Mouse (Mus musculus): ENCODE results near the gene Zfp72.

Gene Zfp72

DNA sequence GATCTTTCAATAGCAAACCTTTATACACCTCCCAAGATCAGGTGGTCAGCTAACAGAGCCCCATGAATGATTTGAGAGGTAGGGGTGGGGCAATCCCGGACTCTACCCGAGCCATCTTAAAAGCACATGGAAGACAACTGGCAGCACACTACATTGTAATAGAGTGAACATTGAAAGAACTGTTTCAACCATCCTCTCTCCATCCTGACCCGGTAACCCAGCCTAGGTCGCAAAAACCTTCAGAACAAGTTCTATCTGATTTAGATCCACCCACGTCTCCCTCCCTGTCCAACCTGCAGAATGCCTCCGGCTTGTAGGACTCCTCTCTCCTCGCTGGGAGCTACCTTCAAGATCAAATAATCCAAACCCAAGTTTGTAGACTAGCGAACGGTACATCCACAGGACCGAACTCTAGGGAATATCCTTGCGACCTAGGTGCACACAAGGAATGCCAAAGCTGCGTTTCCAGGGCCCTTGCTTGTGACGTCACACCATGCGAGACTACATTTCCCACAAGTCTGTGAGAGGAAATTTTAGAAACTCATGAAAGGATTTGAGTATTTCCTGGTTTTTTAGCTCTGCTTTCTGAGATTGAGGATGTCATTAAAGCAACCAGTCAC lies at the start of gene Zfp72:
TSS of gene Zfp72 (minus strand) at position 466 of the 620 bp plus-strand sequence.
- DNase-seq (ENCODE audit: low read depth): peak; percentile 37

DNA sequence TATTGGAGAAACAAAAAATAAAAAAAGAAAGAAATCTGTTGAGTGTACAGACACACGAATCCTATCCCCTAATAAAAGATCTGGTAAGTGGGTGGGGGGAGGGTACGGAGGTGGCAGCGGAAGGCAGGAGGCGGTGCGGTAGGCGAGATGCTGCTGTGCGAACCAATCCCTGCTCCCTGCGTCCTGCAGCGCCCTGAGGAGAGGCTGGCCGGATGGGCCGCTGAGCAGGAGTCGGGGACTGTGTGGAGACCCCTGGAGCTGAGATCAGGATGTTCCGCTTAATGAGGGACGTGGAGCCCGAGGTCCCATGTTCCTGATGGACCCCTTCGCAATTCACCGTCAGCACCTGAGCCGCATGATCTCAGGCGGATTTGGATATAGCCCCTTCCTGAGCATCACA lies 49.3 kb upstream of the Zfp72 start:
- DNase-seq (ENCODE audit: low read depth): no peak

DNA sequence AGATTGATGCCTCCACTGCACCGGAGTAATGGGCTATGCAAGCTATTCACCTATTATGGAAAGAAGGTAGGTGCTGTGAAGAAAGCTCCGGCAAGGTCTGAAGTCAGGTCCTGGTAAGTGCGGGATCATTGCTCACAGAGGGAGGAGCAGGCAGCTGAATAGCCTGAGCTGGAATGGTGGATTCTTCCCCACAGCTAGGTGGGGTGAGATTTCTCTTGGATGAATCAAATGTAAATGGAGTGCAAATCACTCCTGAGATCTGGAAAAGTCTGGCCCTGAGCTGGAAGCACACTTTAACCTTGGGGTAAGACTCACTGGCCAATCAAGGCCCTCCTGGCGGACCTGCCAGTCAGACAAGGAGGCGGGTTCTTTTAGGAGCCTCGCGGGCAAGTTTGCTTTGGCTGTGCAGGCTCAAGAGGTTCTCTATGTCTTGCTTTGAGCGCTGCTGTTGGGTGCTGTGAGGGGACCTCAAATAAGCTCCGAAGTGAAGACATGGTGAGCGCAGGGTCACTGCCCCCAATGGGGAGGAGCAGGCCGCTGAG lies 8.7 kb upstream of the Zfp72 start, which contains the start of gene Ftl1-ps1:
TSS of gene Ftl1-ps1 (plus strand) at position 397 of the 542 bp plus-strand sequence.
- no peak for DNase-seq (ENCODE audit: low read depth)

DNA sequence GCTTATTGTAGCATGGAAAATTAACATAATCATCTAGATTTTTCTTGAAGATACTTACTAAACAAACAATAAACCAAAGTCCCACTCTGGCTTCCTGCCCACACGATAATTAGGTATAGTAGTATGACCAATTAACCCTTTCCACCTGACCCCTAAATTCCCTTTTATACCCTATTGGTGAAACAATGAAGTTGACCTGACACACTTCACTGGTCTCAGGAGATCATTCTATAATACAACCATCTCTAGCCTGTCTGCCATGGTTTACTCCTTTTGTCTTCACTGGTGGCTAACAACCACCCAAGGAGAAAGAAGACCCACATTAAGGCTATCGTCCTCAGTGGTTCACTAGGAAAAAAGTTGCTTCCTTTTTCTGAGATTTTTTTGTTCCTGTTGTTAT lies 520 bp upstream of the Zfp72 start:
- no peak for DNase-seq (ENCODE audit: low read depth)

DNA sequence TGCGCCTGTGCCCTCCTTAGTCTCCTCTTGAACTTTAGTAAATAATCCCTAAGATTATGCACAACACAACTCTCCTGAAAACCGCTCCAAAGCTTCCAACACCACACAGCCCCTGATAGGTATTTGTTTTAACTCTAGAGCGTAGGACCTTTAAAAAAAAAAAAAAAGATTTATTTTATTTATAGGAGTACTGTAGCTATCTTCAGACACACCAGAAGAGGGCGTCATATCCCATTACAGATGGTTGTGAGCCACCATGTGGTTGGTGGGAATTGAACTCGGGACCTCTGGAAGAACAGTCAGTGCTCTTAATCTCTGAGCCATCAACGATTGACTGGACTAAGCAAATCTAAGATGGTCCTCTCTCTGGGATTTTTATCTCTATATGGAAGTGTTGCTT lies 906 bp downstream of the Zfp72 start:
- no peak for DNase-seq (ENCODE audit: low read depth)

DNA sequence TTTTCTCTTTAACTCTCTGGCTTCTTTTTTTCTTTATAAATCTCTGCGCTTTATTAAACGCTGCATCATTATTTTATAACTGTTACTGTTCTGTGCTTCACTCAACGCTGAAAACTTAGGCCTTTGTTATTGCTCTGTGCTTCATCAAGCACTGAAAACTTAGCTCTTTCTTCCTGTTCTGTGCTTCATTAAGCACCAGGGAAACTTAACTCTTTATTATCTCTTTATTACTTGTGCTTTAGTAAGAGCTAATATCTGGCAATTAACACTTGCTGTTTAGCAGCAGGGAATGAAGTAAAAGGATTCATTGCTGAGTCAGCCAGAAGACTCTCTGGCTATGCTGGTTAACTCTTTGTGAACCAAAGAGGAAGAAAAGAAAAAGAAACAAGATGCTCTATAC lies 8.3 kb downstream of the Zfp72 start:
- DNase-seq (ENCODE audit: low read depth): no peak

DNA sequence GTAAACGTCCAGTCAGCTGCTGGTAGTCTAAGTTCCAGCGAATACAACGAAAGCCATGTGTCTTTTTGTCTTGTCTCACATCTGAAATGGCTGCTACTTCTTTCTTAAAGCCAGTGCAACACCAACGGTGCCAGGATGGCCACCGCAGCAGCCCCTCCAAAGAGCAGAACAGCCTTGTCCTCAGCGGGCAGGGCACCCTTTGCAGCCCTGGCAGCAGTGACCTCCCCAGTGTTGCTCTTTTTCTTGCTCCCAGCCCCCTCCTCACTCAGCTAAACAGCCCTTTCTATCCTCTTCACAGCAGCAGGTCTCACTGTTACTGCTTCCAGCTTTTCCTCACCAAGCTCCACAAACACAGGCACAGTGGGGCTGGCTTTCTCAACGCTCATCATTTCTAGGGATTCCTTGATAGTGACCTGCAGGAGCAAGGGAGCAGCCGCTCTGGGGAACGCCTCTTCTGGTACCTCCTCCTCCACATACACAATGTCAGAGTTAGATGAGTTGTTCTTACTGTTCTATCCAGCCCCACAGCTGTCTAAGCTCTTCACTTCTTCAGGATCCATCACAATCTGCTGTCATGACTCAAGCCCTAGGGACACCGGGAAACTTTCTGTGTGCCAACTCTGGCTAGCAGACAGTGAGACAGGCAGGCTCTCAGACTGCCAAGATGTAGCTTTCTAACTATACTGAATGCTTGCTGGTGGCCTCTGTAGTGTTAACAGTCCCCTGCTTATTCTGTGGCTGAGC lies 8.9 kb downstream of the Zfp72 start:
- DNase-seq (ENCODE audit: low read depth): no peak

DNA sequence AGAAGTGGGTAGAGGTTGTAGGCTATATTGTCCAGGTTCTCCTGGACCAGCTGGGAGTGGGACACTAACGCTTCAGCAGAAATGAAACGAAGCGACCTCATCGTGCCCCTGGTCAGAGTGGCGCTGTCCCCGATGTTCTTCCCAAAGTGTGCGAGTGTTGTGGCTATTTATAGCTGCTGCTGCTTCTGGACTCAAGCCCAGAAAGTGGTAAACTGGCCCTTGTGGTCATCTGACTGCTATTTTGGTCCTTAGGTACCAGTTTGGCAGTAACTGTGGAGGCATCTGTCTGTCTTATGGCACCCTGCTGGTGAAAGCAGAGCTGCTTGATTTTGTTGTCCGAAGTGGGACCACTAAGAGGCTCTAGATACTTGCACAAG lies 26.8 kb downstream of the Zfp72 start, which contains the start of gene Lrrc14b:
TSS of gene Lrrc14b (minus strand) at position 147 of the 377 bp plus-strand sequence.
- DNase-seq (ENCODE audit: low read depth): no peak

DNA sequence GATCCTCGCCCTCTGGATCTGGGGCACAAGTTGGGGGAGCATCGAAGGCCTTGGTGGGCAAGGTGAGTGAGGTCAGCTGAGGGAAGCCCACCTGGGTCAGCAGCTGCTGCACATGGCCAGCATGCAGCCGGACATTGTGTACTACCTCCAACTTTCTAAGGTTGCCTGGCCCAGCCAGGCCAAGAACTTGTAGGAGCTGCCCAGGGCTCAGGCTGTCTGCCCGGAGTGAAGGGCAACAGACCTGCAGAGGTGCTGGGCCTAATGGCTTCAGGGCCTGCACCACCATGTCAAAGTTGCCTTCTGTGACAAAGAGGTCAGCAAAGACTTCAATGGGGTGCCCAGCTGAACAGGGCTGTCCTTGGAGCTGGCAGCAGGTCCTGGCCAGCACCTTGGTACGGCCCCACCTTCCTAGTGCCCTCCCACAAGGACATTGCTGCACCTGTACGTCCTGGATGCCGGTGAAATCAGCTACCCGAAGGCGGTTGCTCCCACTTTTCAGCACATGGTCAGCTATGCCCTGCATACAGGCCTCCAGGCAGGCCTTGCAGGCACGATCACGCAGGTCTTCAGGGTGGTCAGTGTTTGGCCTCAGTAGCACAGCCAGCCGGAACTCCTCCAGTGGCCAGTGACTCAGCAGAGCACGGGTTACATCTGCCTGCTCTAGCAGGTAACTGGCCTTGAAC lies 27.3 kb downstream of the Zfp72 start:
- DNase-seq (ENCODE audit: low read depth): no peak

DNA sequence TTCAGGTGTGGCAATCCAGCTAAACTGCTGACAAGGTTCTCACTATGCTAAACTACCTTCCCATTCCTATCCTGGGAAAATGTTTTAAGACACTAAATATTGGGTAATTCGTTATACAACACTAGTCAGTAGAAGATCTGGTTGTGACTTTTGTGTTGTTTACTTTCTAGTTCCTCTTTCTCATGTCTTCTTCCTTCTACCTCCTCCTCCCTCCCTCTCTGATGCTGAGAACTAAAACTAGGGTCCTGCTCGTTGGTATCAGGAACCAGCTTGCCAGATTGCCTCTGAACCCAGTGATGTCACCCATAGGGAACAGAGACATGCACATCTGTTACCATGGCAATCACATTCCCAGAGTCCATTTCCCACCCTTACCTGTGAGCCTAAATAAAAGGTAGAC lies 28.4 kb downstream of the Zfp72 start:
- DNase-seq (ENCODE audit: low read depth): no peak

DNA sequence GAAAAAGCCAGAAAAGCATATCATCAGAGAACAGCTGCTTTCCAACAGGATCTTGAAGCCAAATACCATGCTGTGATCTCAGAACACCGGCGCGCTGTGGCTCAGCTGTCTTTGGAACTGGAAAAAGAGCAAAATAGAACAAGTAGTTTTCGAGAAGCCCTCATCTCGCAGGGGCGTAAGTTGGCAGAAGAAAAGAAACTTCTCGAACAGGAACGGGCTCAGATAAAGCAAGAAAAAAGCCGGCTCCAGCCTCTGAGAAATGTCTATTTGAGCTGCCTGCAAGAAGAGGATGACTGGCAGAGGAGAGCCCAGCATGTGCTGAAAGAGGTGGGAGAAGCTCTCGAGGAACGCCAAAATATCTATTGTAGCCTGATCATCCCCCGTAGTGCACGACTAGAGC lies 34.1 kb downstream of the Zfp72 start:
- DNase-seq (ENCODE audit: low read depth): no peak

DNA sequence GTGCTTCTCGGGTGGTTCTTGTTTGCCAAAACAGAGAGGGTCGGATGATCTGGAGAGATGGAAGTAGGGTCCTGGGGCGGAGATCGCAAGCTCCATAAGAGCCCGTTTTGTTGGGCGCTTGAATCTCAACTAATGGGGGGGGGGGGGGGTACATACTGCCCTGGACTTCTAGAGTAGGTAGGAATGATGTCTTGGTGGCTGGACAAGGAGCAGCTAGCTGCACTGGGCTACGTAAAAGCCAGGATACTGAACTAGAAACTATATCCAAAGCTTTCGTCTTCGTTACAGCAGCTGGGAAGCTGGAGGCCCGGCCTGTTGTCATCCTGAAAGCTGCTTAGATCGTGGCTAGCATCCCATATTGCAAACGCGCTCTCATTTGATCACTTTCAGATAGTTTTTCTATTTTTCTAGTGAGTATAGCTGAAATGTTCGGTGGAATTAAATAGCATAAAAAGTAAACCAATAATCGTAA lies 40.2 kb downstream of the Zfp72 start:
- DNase-seq (ENCODE audit: low read depth): peak; percentile 29

DNA sequence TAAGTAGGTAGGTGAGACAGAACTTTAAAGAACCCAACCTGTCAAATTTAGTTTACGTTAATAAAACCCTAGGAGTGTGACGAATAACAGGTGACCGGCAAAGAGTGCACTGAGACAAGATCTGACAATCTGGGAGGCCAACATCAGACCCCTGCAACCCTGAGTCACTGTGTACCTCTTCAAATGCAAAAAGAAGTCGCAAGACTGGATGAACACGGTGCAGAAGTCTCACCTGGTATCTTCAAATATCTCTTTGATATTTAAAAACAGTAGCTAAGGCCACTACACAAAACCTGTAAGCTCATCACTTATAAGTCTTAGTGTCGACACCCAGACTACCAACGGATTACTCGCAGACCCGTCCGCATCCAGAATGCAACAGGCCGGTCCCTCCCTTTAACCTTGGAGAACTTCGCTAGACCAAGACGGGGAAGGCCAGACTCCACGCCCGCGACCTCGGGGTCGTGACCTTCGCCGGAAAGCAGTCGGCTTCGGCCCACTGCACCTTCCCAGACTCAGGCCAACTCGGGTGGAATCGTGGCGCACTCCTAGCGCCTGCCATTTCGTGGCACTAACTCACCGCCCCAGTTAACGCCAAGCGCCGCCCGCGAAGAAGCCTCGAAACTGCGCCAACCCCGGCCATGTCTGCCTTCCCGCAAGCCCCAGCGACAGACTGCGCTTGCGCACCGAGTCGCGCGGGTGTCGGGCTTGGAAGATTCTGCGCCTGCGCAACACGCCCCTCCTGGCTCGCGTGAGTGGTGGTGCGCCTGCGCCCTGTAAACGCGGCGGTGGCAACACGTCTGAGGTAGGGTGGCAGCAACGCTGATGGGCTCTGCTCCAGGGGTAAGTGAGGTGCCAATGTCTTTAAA lies 40.8 kb downstream of the Zfp72 start, which contains the start of the genes Sdha and Ccdc127:
TSS of gene Sdha (minus strand) at position 715 of the 869 bp plus-strand sequence.
TSS of gene Ccdc127 (plus strand) at position 744 of the 869 bp plus-strand sequence.
- DNase-seq (ENCODE audit: low read depth): peak; percentile 96

DNA sequence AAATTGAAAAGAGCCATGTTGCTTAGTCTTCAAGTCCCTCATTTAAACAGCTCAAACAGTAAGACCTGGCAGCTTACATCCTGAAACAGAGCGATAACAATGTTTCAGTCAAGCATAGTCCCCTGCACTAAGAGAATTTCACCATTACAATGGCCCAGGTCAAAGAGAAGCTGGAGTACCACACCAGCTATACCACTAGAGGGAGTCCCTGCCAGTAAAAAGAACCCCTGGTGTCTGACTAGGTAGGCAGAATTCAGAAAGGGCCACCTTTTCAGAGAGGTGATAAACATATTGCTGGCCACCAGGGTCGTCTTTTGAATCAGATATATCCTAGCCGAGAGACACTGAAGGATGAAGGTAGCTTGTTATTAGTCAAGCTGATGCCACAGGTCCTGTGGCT lies 49.6 kb downstream of the Zfp72 start:
- DNase-seq (ENCODE audit: low read depth): peak; percentile 51

DNA sequence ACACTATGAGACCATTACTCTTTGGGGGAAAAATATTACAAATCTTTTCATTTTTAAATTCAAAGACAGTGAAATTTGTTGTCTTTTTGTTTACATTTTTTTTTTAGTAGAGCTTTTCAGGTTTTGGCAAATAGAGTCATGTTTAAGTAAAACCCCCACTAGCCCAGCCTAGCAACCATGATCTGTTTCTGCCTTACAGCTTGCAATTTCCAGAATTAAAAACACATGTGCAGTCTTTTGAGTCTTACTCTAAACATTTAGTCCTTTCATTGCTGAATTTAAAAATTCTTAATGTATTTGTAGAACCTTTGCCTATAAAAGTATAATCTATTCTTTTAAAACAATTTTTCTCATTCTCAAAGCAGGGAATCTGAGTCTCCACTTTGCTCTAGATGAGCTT lies 61.3 kb downstream of the Zfp72 start:
- no peak for DNase-seq (ENCODE audit: low read depth)

Measured in c-Kit-positive CD71-positive TER-119-negative erythroid progenitor cells, embryonic 14.5 days (primary cell).